Mouse (Mus musculus): ENCODE results near the gene Ulk4. TPM values are rescaled to one million over a fixed set of nuclear protein-coding genes. Genes with fewer than 3 reads are reported as not detected.
A peak's percentile ranks its signal among the peaks of the same experiment; 100 is the strongest.

The Ulk4 gene
- polyA plus RNA-seq, 1 experiment from 2014 or later, result 177 TPM

- Histone ChIP-seq H3K4me2 (peak overlapping the region; percentile 93), H3K9ac (peak overlapping the region; percentile 97), H3K27me3 (no peaks in the 10 kb centered on the region), H3K36me3 (ENCODE audit: poor library complexity, severe bottlenecking) (no peaks in the 10 kb centered on the region), H3K9me3 (replicated peaks) (no peaks in the 10 kb centered on the region), H3K27ac (peak overlapping the region; percentile 41), H3K4me1 (peaks cover 46% of the 10 kb centered on the region), H3K4me3 (peak overlapping the region; percentile 87)
- 1% methylated on average over 7 of the region's 7 CpGs for WGBS
- ATAC-seq, result no peak
Measured at GRCm38 (mm10) chr9:121298065-121298398, 21.0 kb upstream of the Ulk4 start.

- Histone ChIP-seq H3K36me3 (ENCODE audit: poor library complexity, severe bottlenecking) (no peaks in the 10 kb centered on the region), H3K4me2 (peak within 1 kb of the TSS; percentile 93), H3K27me3 (no peaks in the 10 kb centered on the region), H3K4me1 (peaks cover 44% of the 10 kb centered on the region), H3K4me3 (peak within 1 kb of the TSS; percentile 87), H3K27ac (peak within 1 kb of the TSS; percentile 41), H3K9ac (peak within 1 kb of the TSS; percentile 97), H3K9me3 (replicated peaks) (no peaks in the 10 kb centered on the region)
- peak; percentile 93 for ATAC-seq
- WGBS, result under 1% methylated on average over 77 of the region's 116 CpGs
Measured at GRCm38 (mm10) chr9:121297171-121298064, 20.4 kb upstream of the Ulk4 start, which contains the start of gene Trak1. Gene Trak1, plus strand, starts transcription at chr9:121297502.

- Histone ChIP-seq H3K27me3 (no peaks in the 10 kb centered on the region), H3K36me3 (ENCODE audit: poor library complexity, severe bottlenecking) (no peaks in the 10 kb centered on the region), H3K27ac (no peak overlapping the region), H3K4me2 (no peak overlapping the region), H3K4me1 (peaks cover 28% of the 10 kb centered on the region), H3K9ac (no peak overlapping the region), H3K9me3 (replicated peaks) (no peaks in the 10 kb centered on the region; the same call in 1 of the 2 replicates), H3K4me3 (no peak overlapping the region)
- WGBS, result 82% methylated on average over 7 of the region's 7 CpGs
- no peak for ATAC-seq
Measured at GRCm38 (mm10) chr9:121295221-121295620, 18.2 kb upstream of the Ulk4 start.

- Histone ChIP-seq H3K27ac (no peak overlapping the region), H3K9ac (no peak overlapping the region), H3K4me2 (no peak overlapping the region), H3K27me3 (0 out of 2 replicates have a peak, but pooled peaks cover under 1% of the 10 kb centered on the region), H3K36me3 (ENCODE audit: poor library complexity, severe bottlenecking) (no peaks in the 10 kb centered on the region), H3K4me1 (peaks cover 8% of the 10 kb centered on the region), H3K9me3 (replicated peaks) (no peaks in the 10 kb centered on the region; the same call in 1 of the 2 replicates), H3K4me3 (no peak overlapping the region)
- WGBS, result 88% methylated on average over 7 of the region's 7 CpGs
- ATAC-seq, result no peak
Measured at GRCm38 (mm10) chr9:121293187-121293586, 16.2 kb upstream of the Ulk4 start.

- Histone ChIP-seq H3K36me3 (ENCODE audit: poor library complexity, severe bottlenecking) (no peaks in the 10 kb centered on the region), H3K4me3 (no peak overlapping the region), H3K4me1 (0 out of 2 replicates have a peak, but pooled peaks cover 2% of the 10 kb centered on the region), H3K9me3 (replicated peaks) (no peaks in the 10 kb centered on the region; the same call in 1 of the 2 replicates), H3K9ac (no peak overlapping the region), H3K4me2 (no peak overlapping the region), H3K27ac (no peak overlapping the region), H3K27me3 (0 out of 2 replicates have a peak, but pooled peaks cover 3% of the 10 kb centered on the region)
- no peak for ATAC-seq
- WGBS, result 68% methylated on average over 2 of the region's 2 CpGs
Measured at GRCm38 (mm10) chr9:121291275-121291674, 14.3 kb upstream of the Ulk4 start.

- ATAC-seq, result no peak
- peak overlapping the region; percentile 44 for H3K4me3 ChIP-seq
- H3K9ac ChIP-seq, result peak overlapping the region; percentile 62; the same call in 1 of the 2 replicates
- 0 out of 2 replicates have a peak, but pooled peaks cover 5% of the 10 kb centered on the region for H3K4me1 ChIP-seq
- WGBS, result 78% methylated on average over 3 of the region's 3 CpGs
- H3K4me2 ChIP-seq, result peak overlapping the region; percentile 63
- no peak overlapping the region for H3K27ac ChIP-seq
- peaks cover 10% of the 10 kb centered on the region; the same call in 1 of the 2 replicates for H3K36me3 ChIP-seq (ENCODE audit: poor library complexity, severe bottlenecking)
- H3K9me3 ChIP-seq (replicated peaks), result peaks cover 14% of the 10 kb centered on the region
- H3K27me3 ChIP-seq, result 0 out of 2 replicates have a peak, but pooled peaks cover 3% of the 10 kb centered on the region
Measured at GRCm38 (mm10) chr9:121286325-121286901, 9.4 kb upstream of the Ulk4 start.

GRCm38 (mm10) chr9:121285341-121286324 is 8.6 kb upstream of the Ulk4 start:
- peak; percentile 87 for ATAC-seq
- H3K36me3 ChIP-seq (ENCODE audit: poor library complexity, severe bottlenecking), result peaks cover 10% of the 10 kb centered on the region; the same call in 1 of the 2 replicates
- peaks cover 14% of the 10 kb centered on the region for H3K9me3 ChIP-seq (replicated peaks)
- H3K27me3 ChIP-seq, result 0 out of 2 replicates have a peak, but pooled peaks cover 3% of the 10 kb centered on the region
- H3K4me3 ChIP-seq, result peak overlapping the region; percentile 44
- H3K27ac ChIP-seq, result no peak overlapping the region
- 18% methylated on average over 29 of the region's 29 CpGs for WGBS
- H3K4me1 ChIP-seq, result 0 out of 2 replicates have a peak, but pooled peaks cover 5% of the 10 kb centered on the region
- H3K9ac ChIP-seq, result peak overlapping the region; percentile 62
- peak overlapping the region; percentile 63 for H3K4me2 ChIP-seq

- H3K9ac ChIP-seq, result no peak overlapping the region
- WGBS, result 88% methylated on average over 3 of the region's 3 CpGs
Measured at GRCm38 (mm10) chr9:121284422-121284821, 7.4 kb upstream of the Ulk4 start.

GRCm38 (mm10) chr9:121283620-121284185 is 6.7 kb upstream of the Ulk4 start:
- no peak overlapping the region for H3K4me2 ChIP-seq
- ATAC-seq, result no peak
- H3K4me3 ChIP-seq, result no peak overlapping the region
- no peak overlapping the region for H3K9ac ChIP-seq
- H3K36me3 ChIP-seq (ENCODE audit: poor library complexity, severe bottlenecking), result peaks cover 14% of the 10 kb centered on the region; the same call in 1 of the 2 replicates
- 99% methylated on average over 6 of the region's 6 CpGs for WGBS
- peaks cover 14% of the 10 kb centered on the region for H3K9me3 ChIP-seq (replicated peaks)
- no peak overlapping the region for H3K27ac ChIP-seq
- H3K27me3 ChIP-seq, result 0 out of 2 replicates have a peak, but pooled peaks cover 3% of the 10 kb centered on the region
- H3K4me1 ChIP-seq, result 0 out of 2 replicates have a peak, but pooled peaks cover 5% of the 10 kb centered on the region

More at GRCm38 (mm10) chr9:121284422-121284821, 7.4 kb upstream of the Ulk4 start:
- H3K27me3 ChIP-seq, result 0 out of 2 replicates have a peak, but pooled peaks cover 3% of the 10 kb centered on the region
- no peak overlapping the region for H3K4me2 ChIP-seq
- no peak for ATAC-seq
- H3K36me3 ChIP-seq (ENCODE audit: poor library complexity, severe bottlenecking), result peaks cover 10% of the 10 kb centered on the region; the same call in 1 of the 2 replicates
- no peak overlapping the region for H3K4me3 ChIP-seq
- 0 out of 2 replicates have a peak, but pooled peaks cover 5% of the 10 kb centered on the region for H3K4me1 ChIP-seq
- no peak overlapping the region for H3K27ac ChIP-seq
- H3K9me3 ChIP-seq (replicated peaks), result peaks cover 14% of the 10 kb centered on the region

- Histone ChIP-seq H3K4me3 (no peak overlapping the region), H3K36me3 (ENCODE audit: poor library complexity, severe bottlenecking) (peaks cover 14% of the 10 kb centered on the region; the same call in 1 of the 2 replicates), H3K9me3 (replicated peaks) (peaks cover 14% of the 10 kb centered on the region), H3K27ac (no peak overlapping the region), H3K27me3 (no peaks in the 10 kb centered on the region), H3K9ac (no peak overlapping the region), H3K4me1 (peaks cover 14% of the 10 kb centered on the region), H3K4me2 (no peak overlapping the region)
- 87% methylated on average over 6 of the region's 6 CpGs for WGBS
- ATAC-seq, result no peak
Measured at GRCm38 (mm10) chr9:121281891-121282290, 4.9 kb upstream of the Ulk4 start.

GRCm38 (mm10) chr9:121279216-121279615 is 2.2 kb upstream of the Ulk4 start:
- Histone ChIP-seq H3K4me3 (no peak overlapping the region), H3K4me1 (peaks cover 19% of the 10 kb centered on the region)
- no peak for ATAC-seq

More at GRCm38 (mm10) chr9:121279216-121279615, 2.2 kb upstream of the Ulk4 start:
- Histone ChIP-seq H3K27ac (no peak overlapping the region), H3K27me3 (no peaks in the 10 kb centered on the region), H3K9ac (no peak overlapping the region), H3K36me3 (ENCODE audit: poor library complexity, severe bottlenecking) (peaks cover 14% of the 10 kb centered on the region; the same call in 1 of the 2 replicates), H3K4me2 (no peak overlapping the region), H3K9me3 (replicated peaks) (peaks cover 14% of the 10 kb centered on the region)
- WGBS, result 85% methylated on average over 5 of the region's 5 CpGs

Measured in forebrain, embryonic 13.5 days (tissue).